Mouse (Mus musculus) heart, embryonic 16.5 days (tissue): ENCODE measurements around the gene Capn1. TPM values are rescaled to one million over a fixed set of nuclear protein-coding genes. Genes with fewer than 3 reads are reported as not detected.

Source experiments
- ATAC-seq: fragments of 200-750 bp; cut with Nextera tagmentation; replicated peaks from 2 replicates; pipeline ENCODE4 v1.8.0; 2017; ENCODE audit warnings: moderate number of reproducible peaks; ENCODE audit not compliant: insufficient read depth, low FRiP score; ENCODE audit errors: extremely low read depth
- H3K27ac ChIP-seq: fragments of 300-500 bp; sonication (generic); 2 replicates; pipeline ENCODE4 v1.5.1; 2014; ENCODE audit warnings: mild to moderate bottlenecking, low read length, control low read depth, moderate library complexity
- H3K27me3 ChIP-seq: fragments of 300-500 bp; sonication (generic); 2 replicates; pipeline ENCODE4 v1.6.1; 2014; ENCODE audit warnings: low read length, mixed read lengths; ENCODE audit not compliant: control insufficient read depth, insufficient read depth
- H3K36me3 ChIP-seq: fragments of 300-500 bp; sonication (generic); 2 replicates; pipeline ENCODE4 v1.6.1; 2014; ENCODE audit not compliant: control insufficient read depth, insufficient read depth
- H3K4me1 ChIP-seq: fragments of 300-500 bp; sonication (generic); 2 replicates; pipeline ENCODE4 v1.6.1; 2014; ENCODE audit warnings: low read length, mixed read lengths; ENCODE audit not compliant: control insufficient read depth, insufficient read depth
- H3K4me2 ChIP-seq: fragments of 300-500 bp; sonication (generic); 2 replicates; pipeline ENCODE4 v1.6.1; 2014; ENCODE audit warnings: low read depth, mild to moderate bottlenecking, control low read depth, low read length
- H3K4me3 ChIP-seq: fragments of 300-500 bp; sonication (generic); 2 replicates; pipeline ENCODE4 v1.5.1; 2014; ENCODE audit warnings: mild to moderate bottlenecking, control low read depth, low read length
- H3K9ac ChIP-seq: fragments of 300-500 bp; sonication (generic); 2 replicates; pipeline ENCODE4 v1.6.1; 2014; ENCODE audit warnings: low read length, control low read depth
- H3K9me3 ChIP-seq: fragments of 300-500 bp; sonication (generic); replicated peaks from 2 replicates; pipeline ENCODE4 v1.6.1; 2016; ENCODE audit warnings: low read length; ENCODE audit not compliant: control insufficient read depth
- WGBS: fragments of 180-500 bp; shearing (Covaris S2); extraction: QIAGEN DNeasy Blood & Tissue Kit; methylation state at CpG from one replicate; pipeline ENCODE4 v1.1.7; 2014; 5-methylcytosine and 5-hydroxymethylcytosine counted together
- polyA plus RNA-seq: library from polyadenylated mRNA; unstranded; fragments of >200 nt; fragmentation: Nextera tagmentation; extraction: Ambion mirVana; gene quantifications from 2 replicates; pipeline ENCODE4 v1.2.1, GENCODE M21; 2015

Capn1 gene
- polyA plus RNA-seq, 1 experiment from 2014 or later: 10.0 TPM

DNA sequence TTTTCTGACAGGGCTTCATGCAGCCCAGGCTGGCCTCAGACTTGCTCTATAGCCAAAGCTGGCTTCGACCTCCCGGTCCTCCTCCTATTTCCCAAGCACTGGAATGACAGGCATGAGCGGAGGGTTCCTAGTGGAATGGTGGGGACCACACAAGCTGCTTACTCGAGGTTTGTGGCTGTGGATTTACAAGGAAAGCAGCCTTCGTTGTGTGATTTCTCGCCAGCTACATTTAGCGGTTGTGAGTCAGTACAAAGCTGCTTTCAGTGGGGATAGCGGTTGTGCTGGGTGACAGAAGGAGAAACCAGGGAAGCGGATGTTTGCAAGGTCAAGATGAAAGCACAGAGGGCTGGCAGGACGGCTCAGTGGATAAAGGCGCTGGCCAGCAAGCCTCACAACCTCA lies 10.2 kb downstream of the Capn1 start:
- H3K4me2 ChIP-seq: no peak overlapping the region
- no peak overlapping the region for H3K4me3 ChIP-seq
- WGBS: 59% methylated on average over 11 of the region's 11 CpGs
- H3K27me3 ChIP-seq: no peaks in the 10 kb centered on the region
- H3K36me3 ChIP-seq: peaks cover 3% of the 10 kb centered on the region
- H3K9me3 ChIP-seq: no peaks in the 10 kb centered on the region
- H3K27ac ChIP-seq: no peak overlapping the region
- no peak overlapping the region for H3K9ac ChIP-seq
- no peaks in the 10 kb centered on the region for H3K4me1 ChIP-seq
- ATAC-seq: no peak

GRCm38 (mm10) chr19:5999969-6000368 lies 15.7 kb downstream of the Capn1 start:
- WGBS: 62% methylated on average over 5 of the region's 5 CpGs
- Histone ChIP-seq H3K27ac (no peak overlapping the region), H3K4me3 (no peak overlapping the region), H3K36me3 (no peaks in the 10 kb centered on the region), H3K4me2 (no peak overlapping the region), H3K27me3 (no peaks in the 10 kb centered on the region), H3K9me3 (no peaks in the 10 kb centered on the region), H3K4me1 (no peaks in the 10 kb centered on the region), H3K9ac (no peak overlapping the region)
- no peak for ATAC-seq

DNA sequence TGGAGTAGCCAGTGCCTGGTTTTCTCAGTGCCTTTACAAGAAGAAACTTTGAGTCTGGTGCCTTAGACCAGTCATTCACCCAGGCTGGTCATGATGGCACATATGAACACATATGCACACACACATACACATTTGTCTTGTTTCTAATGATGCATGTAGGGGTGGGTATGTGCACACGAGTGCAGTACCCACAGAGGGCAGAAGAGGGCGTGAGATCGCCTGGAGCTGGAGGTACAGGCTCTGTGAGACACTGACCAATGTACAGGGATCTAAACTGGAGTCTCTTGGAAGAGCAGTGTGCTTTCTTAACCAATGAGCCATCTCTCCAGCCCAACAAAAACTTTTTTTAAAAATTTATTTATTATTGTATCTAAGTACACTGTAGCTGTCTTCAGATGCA lies 17.5 kb downstream of the Capn1 start:
- no peaks in the 10 kb centered on the region for H3K27me3 ChIP-seq
- H3K4me3 ChIP-seq: no peak overlapping the region
- no peak overlapping the region for H3K27ac ChIP-seq
- no peak for ATAC-seq
- H3K4me1 ChIP-seq: no peaks in the 10 kb centered on the region
- H3K36me3 ChIP-seq: no peaks in the 10 kb centered on the region
- no peak overlapping the region for H3K9ac ChIP-seq
- H3K9me3 ChIP-seq: no peaks in the 10 kb centered on the region
- 61% methylated on average over 3 of the region's 3 CpGs for WGBS
- no peak overlapping the region for H3K4me2 ChIP-seq

GRCm38 (mm10) chr19:5994711-5995110 lies 21.0 kb downstream of the Capn1 start:
- H3K4me2 ChIP-seq: no peak overlapping the region
- H3K36me3 ChIP-seq: no peaks in the 10 kb centered on the region
- no peaks in the 10 kb centered on the region for H3K9me3 ChIP-seq
- no peak overlapping the region for H3K9ac ChIP-seq
- ATAC-seq: no peak
- H3K4me3 ChIP-seq: no peak overlapping the region
- H3K27ac ChIP-seq: no peak overlapping the region
- no peaks in the 10 kb centered on the region for H3K4me1 ChIP-seq
- H3K27me3 ChIP-seq: no peaks in the 10 kb centered on the region
- 83% methylated on average over 14 of the region's 14 CpGs for WGBS

DNA sequence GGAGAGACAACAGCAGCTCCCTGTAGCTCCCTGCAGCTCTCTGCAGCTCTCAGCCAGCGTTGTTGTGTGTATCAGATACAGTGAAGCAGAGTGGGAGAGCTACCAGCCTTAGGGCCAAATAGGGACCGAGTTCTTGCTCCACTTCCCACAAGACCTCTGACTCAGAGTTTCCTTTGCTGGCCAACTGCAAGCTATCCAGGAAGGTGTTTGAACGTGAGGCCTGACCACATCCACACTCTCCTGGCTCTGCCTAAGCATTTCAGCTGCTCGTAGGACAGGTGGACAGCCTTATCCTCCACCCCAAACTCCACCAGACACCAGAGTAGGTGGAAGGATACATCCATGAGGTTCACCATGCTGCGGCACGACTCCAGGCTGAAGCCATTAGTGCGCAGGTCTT lies 23.7 kb downstream of the Capn1 start:
- H3K27ac ChIP-seq: no peak overlapping the region
- peaks cover 11% of the 10 kb centered on the region for H3K4me1 ChIP-seq
- H3K27me3 ChIP-seq: no peaks in the 10 kb centered on the region
- no peak overlapping the region for H3K9ac ChIP-seq
- no peaks in the 10 kb centered on the region for H3K36me3 ChIP-seq
- WGBS: 66% methylated on average over 7 of the region's 7 CpGs
- no peaks in the 10 kb centered on the region for H3K9me3 ChIP-seq
- no peak overlapping the region for H3K4me2 ChIP-seq
- no peak for ATAC-seq
- H3K4me3 ChIP-seq: no peak overlapping the region

- H3K36me3 ChIP-seq: no peaks in the 10 kb centered on the region
- no peak overlapping the region for H3K9ac ChIP-seq
- WGBS: 73% methylated on average over 7 of the region's 7 CpGs
- H3K27ac ChIP-seq: no peak overlapping the region
- peaks cover 11% of the 10 kb centered on the region for H3K4me1 ChIP-seq
- ATAC-seq: no peak
- H3K4me2 ChIP-seq: no peak overlapping the region
- no peaks in the 10 kb centered on the region for H3K9me3 ChIP-seq
- H3K4me3 ChIP-seq: no peak overlapping the region
- H3K27me3 ChIP-seq: no peaks in the 10 kb centered on the region
Measured at GRCm38 (mm10) chr19:5991467-5991866, 24.2 kb downstream of the Capn1 start.

GRCm38 (mm10) chr19:5990921-5991320 lies 24.8 kb downstream of the Capn1 start:
- Histone ChIP-seq H3K9me3 (no peaks in the 10 kb centered on the region), H3K9ac (no peak overlapping the region), H3K27me3 (no peaks in the 10 kb centered on the region), H3K27ac (no peak overlapping the region), H3K4me3 (no peak overlapping the region), H3K4me1 (peaks cover 11% of the 10 kb centered on the region), H3K4me2 (no peak overlapping the region), H3K36me3 (no peaks in the 10 kb centered on the region)
- ATAC-seq: no peak
- WGBS: 68% methylated on average over 1 of the region's 1 CpGs

- H3K4me3 ChIP-seq: no peak overlapping the region
- H3K27ac ChIP-seq: no peak overlapping the region
- no peaks in the 10 kb centered on the region for H3K9me3 ChIP-seq
- H3K36me3 ChIP-seq: no peaks in the 10 kb centered on the region
- no peaks in the 10 kb centered on the region for H3K27me3 ChIP-seq
- ATAC-seq: no peak
- WGBS: 77% methylated on average over 12 of the region's 12 CpGs
- H3K4me1 ChIP-seq: peaks cover 11% of the 10 kb centered on the region
- H3K9ac ChIP-seq: no peak overlapping the region
- no peak overlapping the region for H3K4me2 ChIP-seq
Measured at GRCm38 (mm10) chr19:5990033-5990432, 25.7 kb downstream of the Capn1 start.

DNA sequence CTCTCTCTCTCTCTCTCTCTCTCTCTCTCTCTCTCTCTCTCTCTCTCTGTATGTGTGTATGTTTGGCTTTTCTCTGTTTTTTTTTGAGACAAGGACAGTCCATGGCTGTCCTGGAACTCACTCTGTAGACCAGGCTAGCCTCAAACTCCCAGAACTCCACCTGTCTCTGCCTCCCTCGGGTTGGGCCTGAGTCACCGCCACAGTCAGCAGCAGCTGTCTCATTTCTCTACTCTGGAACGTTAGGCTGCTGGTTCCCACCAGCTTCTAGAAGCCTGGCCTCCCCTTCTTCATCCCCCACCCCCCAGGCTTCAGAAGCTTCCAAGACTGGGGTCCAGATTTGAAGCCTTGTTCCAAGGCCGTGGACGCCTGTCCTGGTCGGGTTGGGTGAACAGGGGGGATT lies 26.1 kb downstream of the Capn1 start:
- no peak for ATAC-seq
- Histone ChIP-seq H3K9me3 (no peaks in the 10 kb centered on the region), H3K36me3 (no peaks in the 10 kb centered on the region), H3K9ac (no peak overlapping the region), H3K4me2 (no peak overlapping the region), H3K27ac (no peak overlapping the region), H3K4me3 (no peak overlapping the region), H3K4me1 (peaks cover 11% of the 10 kb centered on the region), H3K27me3 (no peaks in the 10 kb centered on the region)
- WGBS: 53% methylated on average over 6 of the region's 6 CpGs
